Mouse (Mus musculus) neural tube, embryonic 12.5 days (tissue): ENCODE measurements around the gene Olfr1201. TPM values are rescaled to one million over a fixed set of nuclear protein-coding genes. Genes with fewer than 3 reads are reported as not detected.

Experiments used
- ATAC-seq: fragments of 200-750 bp; cut with Nextera tagmentation; 2 replicates; pipeline ENCODE4 v1.8.0; 2017; ENCODE audit warnings: low read depth, mild to moderate bottlenecking, moderate TSS enrichment, moderate library complexity; ENCODE audit not compliant: low FRiP score
- H3K27ac ChIP-seq: fragments of 300-500 bp; sonication (generic); 2 replicates; pipeline ENCODE4 v1.5.1; 2016
- H3K27me3 ChIP-seq: fragments of 300-500 bp; sonication (generic); replicated peaks from 2 replicates; pipeline ENCODE4 v1.6.1; 2016; ENCODE audit warnings: mild to moderate bottlenecking
- H3K36me3 ChIP-seq: fragments of 300-500 bp; sonication (generic); 2 replicates; pipeline ENCODE4 v1.6.1; 2016; ENCODE audit warnings: mild to moderate bottlenecking
- H3K4me1 ChIP-seq: fragments of 300-500 bp; sonication (generic); 2 replicates; pipeline ENCODE4 v1.6.1; 2016
- H3K4me2 ChIP-seq: fragments of 300-500 bp; sonication (generic); replicated peaks from 2 replicates; pipeline ENCODE4 v1.6.1; 2016; ENCODE audit warnings: mild to moderate bottlenecking
- H3K4me3 ChIP-seq: fragments of 300-500 bp; sonication (generic); 2 replicates; pipeline ENCODE4 v1.5.1; 2016
- H3K9ac ChIP-seq: fragments of 300-500 bp; sonication (generic); 2 replicates; pipeline ENCODE4 v1.6.1; 2016; ENCODE audit warnings: mild to moderate bottlenecking
- H3K9me3 ChIP-seq: fragments of 300-500 bp; sonication (generic); 2 replicates; pipeline ENCODE4 v1.6.1; 2016; ENCODE audit warnings: mild to moderate bottlenecking
- WGBS: fragments of 180-500 bp; shearing (Covaris S2); methylation state at CpG from one replicate; pipeline ENCODE4 v1.1.7; 2016; 5-methylcytosine and 5-hydroxymethylcytosine counted together
- polyA plus RNA-seq: library from polyadenylated mRNA; unstranded; fragments of >200 nt; fragmentation: Nextera tagmentation; extraction: Ambion mirVana; gene quantifications from 2 replicates; pipeline ENCODE4 v1.2.1, GENCODE M21; 2016

The Olfr1201 gene
- polyA plus RNA-seq, result not detected in 2 replicates

GRCm38 (mm10) chr2:88792736-88793135 lies at the start of gene Olfr1201:
TSS of gene Olfr1201 (plus strand) at chr2:88793036.
- Histone ChIP-seq H3K4me3 (no peak within 1 kb of the TSS), H3K4me2 (no peak within 1 kb of the TSS), H3K27me3 (no peaks in the 10 kb centered on the region), H3K4me1 (no peaks in the 10 kb centered on the region), H3K27ac (no peak within 1 kb of the TSS), H3K9me3 (no peaks in the 10 kb centered on the region), H3K36me3 (no peaks in the 10 kb centered on the region), H3K9ac (no peak within 1 kb of the TSS)
- WGBS, result 88% methylated on average over 6 of the region's 6 CpGs
- no peak for ATAC-seq

GRCm38 (mm10) chr2:88743379-88743778 lies 49.5 kb upstream of the Olfr1201 start:
- Histone ChIP-seq H3K9me3 (no peaks in the 10 kb centered on the region), H3K27me3 (no peaks in the 10 kb centered on the region), H3K27ac (no peak overlapping the region), H3K4me2 (no peak overlapping the region), H3K9ac (no peak overlapping the region), H3K36me3 (no peaks in the 10 kb centered on the region), H3K4me3 (no peak overlapping the region), H3K4me1 (no peaks in the 10 kb centered on the region)
- WGBS, result 77% methylated on average over 3 of the region's 3 CpGs
- ATAC-seq, result no peak

GRCm38 (mm10) chr2:88751270-88751669 lies 41.6 kb upstream of the Olfr1201 start, which contains the start of gene Olfr1198:
TSS of gene Olfr1198 (minus strand) at chr2:88751370.
- no peak within 1 kb of the TSS for H3K4me3 ChIP-seq
- no peaks in the 10 kb centered on the region for H3K4me1 ChIP-seq
- no peak for ATAC-seq
- no peak within 1 kb of the TSS for H3K9ac ChIP-seq
- H3K9me3 ChIP-seq, result no peaks in the 10 kb centered on the region
- no peaks in the 10 kb centered on the region for H3K36me3 ChIP-seq
- no peak within 1 kb of the TSS for H3K27ac ChIP-seq
- H3K4me2 ChIP-seq, result no peak within 1 kb of the TSS
- WGBS, result 95% methylated on average over 2 of the region's 2 CpGs
- H3K27me3 ChIP-seq, result no peaks in the 10 kb centered on the region

GRCm38 (mm10) chr2:88760369-88760768 lies 32.5 kb upstream of the Olfr1201 start, which contains the start of gene Olfr1199:
TSS of gene Olfr1199 (minus strand) at chr2:88760469.
- H3K27ac ChIP-seq, result no peak within 1 kb of the TSS
- no peaks in the 10 kb centered on the region for H3K27me3 ChIP-seq
- H3K4me3 ChIP-seq, result no peak within 1 kb of the TSS
- no peak within 1 kb of the TSS for H3K9ac ChIP-seq
- no peak within 1 kb of the TSS for H3K4me2 ChIP-seq
- no peaks in the 10 kb centered on the region for H3K9me3 ChIP-seq
- no peak for ATAC-seq
- H3K4me1 ChIP-seq, result no peaks in the 10 kb centered on the region
- 90% methylated on average over 2 of the region's 2 CpGs for WGBS
- no peaks in the 10 kb centered on the region for H3K36me3 ChIP-seq

- no peak within 1 kb of the TSS for H3K4me3 ChIP-seq
- no peaks in the 10 kb centered on the region for H3K27me3 ChIP-seq
- no peak within 1 kb of the TSS for H3K9ac ChIP-seq
- no peak within 1 kb of the TSS for H3K4me2 ChIP-seq
- H3K27ac ChIP-seq, result no peak within 1 kb of the TSS
- no peaks in the 10 kb centered on the region for H3K4me1 ChIP-seq
- H3K36me3 ChIP-seq, result no peaks in the 10 kb centered on the region
- H3K9me3 ChIP-seq, result no peaks in the 10 kb centered on the region
- ATAC-seq, result no peak
- 82% methylated on average over 2 of the region's 2 CpGs for WGBS
Observed at GRCm38 (mm10) chr2:88770388-88770787, 22.4 kb upstream of the Olfr1201 start, which contains the start of gene Olfr1200. TSS of gene Olfr1200 (minus strand) at chr2:88770488.

- no peaks in the 10 kb centered on the region for H3K9me3 ChIP-seq
- H3K36me3 ChIP-seq, result no peaks in the 10 kb centered on the region
- no peak within 1 kb of the TSS for H3K9ac ChIP-seq
- H3K27ac ChIP-seq, result no peak within 1 kb of the TSS
- no peak within 1 kb of the TSS for H3K4me3 ChIP-seq
- ATAC-seq, result no peak
- H3K27me3 ChIP-seq, result no peaks in the 10 kb centered on the region
- 92% methylated on average over 1 of the region's 1 CpGs for WGBS
- no peaks in the 10 kb centered on the region for H3K4me1 ChIP-seq
- no peak within 1 kb of the TSS for H3K4me2 ChIP-seq
Observed at GRCm38 (mm10) chr2:88814196-88814595, 21.4 kb downstream of the Olfr1201 start, which contains the start of gene Olfr1202. TSS of gene Olfr1202 (plus strand) at chr2:88814496.

- Histone ChIP-seq H3K27me3 (no peaks in the 10 kb centered on the region), H3K4me2 (no peak within 1 kb of the TSS), H3K4me1 (no peaks in the 10 kb centered on the region), H3K27ac (no peak within 1 kb of the TSS), H3K9me3 (no peaks in the 10 kb centered on the region), H3K9ac (no peak within 1 kb of the TSS), H3K4me3 (no peak within 1 kb of the TSS), H3K36me3 (no peaks in the 10 kb centered on the region)
- no peak for ATAC-seq
- 96% methylated on average over 2 of the region's 2 CpGs for WGBS
Observed at GRCm38 (mm10) chr2:88829437-88829836, 36.6 kb downstream of the Olfr1201 start, which contains the start of gene Olfr1205. TSS of gene Olfr1205 (plus strand) at chr2:88829737.

GRCm38 (mm10) chr2:88838477-88838876 lies 45.6 kb downstream of the Olfr1201 start:
- H3K36me3 ChIP-seq, result no peaks in the 10 kb centered on the region
- no peak for ATAC-seq
- H3K4me2 ChIP-seq, result no peak overlapping the region
- no peaks in the 10 kb centered on the region for H3K4me1 ChIP-seq
- no peak overlapping the region for H3K27ac ChIP-seq
- no peak overlapping the region for H3K4me3 ChIP-seq
- WGBS, result 85% methylated on average over 2 of the region's 2 CpGs
- H3K27me3 ChIP-seq, result no peaks in the 10 kb centered on the region
- no peaks in the 10 kb centered on the region for H3K9me3 ChIP-seq
- H3K9ac ChIP-seq, result no peak overlapping the region

Other genes with a start within 250 kb of the Olfr1201 start
- not detected in 2 replicates for gene Olfr1188, start 236.1 kb upstream of the Olfr1201 start, polyA plus RNA-seq
- not detected in 2 replicates for gene Olfr1189, start 206.6 kb upstream of the Olfr1201 start, polyA plus RNA-seq
- gene Olfr1191-ps1, start 152.5 kb upstream of the Olfr1201 start, polyA plus RNA-seq, result not detected in 2 replicates
- gene Olfr1192-ps1, start 144.5 kb upstream of the Olfr1201 start, polyA plus RNA-seq, result not detected in 2 replicates
- not detected in 2 replicates for gene Olfr1193, start 117.4 kb upstream of the Olfr1201 start, polyA plus RNA-seq
- gene Olfr1195, start 103.8 kb upstream of the Olfr1201 start, polyA plus RNA-seq, result not detected in 2 replicates
- not detected in 2 replicates for gene Olfr1196, start 88.4 kb upstream of the Olfr1201 start, polyA plus RNA-seq
- gene Olfr1197, start 60.7 kb upstream of the Olfr1201 start, polyA plus RNA-seq, result not detected in 2 replicates
- not detected in 2 replicates for gene Olfr1198, start 41.7 kb upstream of the Olfr1201 start, polyA plus RNA-seq
- not detected in 2 replicates for gene Olfr1199, start 32.6 kb upstream of the Olfr1201 start, polyA plus RNA-seq
- not detected in 2 replicates for gene Olfr1200, start 22.5 kb upstream of the Olfr1201 start, polyA plus RNA-seq
- gene Olfr1202, start 21.5 kb downstream of the Olfr1201 start, polyA plus RNA-seq, result 0.05 TPM in 1 of 2 replicates, not detected in the other
- gene Olfr1205, start 36.7 kb downstream of the Olfr1201 start, polyA plus RNA-seq, result not detected in 2 replicates
- gene Olfr1204, start 56.3 kb downstream of the Olfr1201 start, polyA plus RNA-seq, result not detected in 2 replicates
- gene Olfr1206, start 70.2 kb downstream of the Olfr1201 start, polyA plus RNA-seq, result not detected in 2 replicates
- gene Olfr1208, start 109.3 kb downstream of the Olfr1201 start, polyA plus RNA-seq, result not detected in 2 replicates
- not detected in 2 replicates for gene Olfr1209, start 122.1 kb downstream of the Olfr1201 start, polyA plus RNA-seq
- gene Olfr1211, start 145.1 kb downstream of the Olfr1201 start, polyA plus RNA-seq, result not detected in 2 replicates
- not detected in 2 replicates for gene Olfr1212, start 160.9 kb downstream of the Olfr1201 start, polyA plus RNA-seq
- not detected in 2 replicates for gene Gm13762, start 187.2 kb downstream of the Olfr1201 start, polyA plus RNA-seq
- gene Olfr1214, start 199.6 kb downstream of the Olfr1201 start, polyA plus RNA-seq, result not detected in 2 replicates
- not detected in 2 replicates for gene Olfr1215, start 213.9 kb downstream of the Olfr1201 start, polyA plus RNA-seq
- not detected in 2 replicates for gene Olfr1216, start 225.3 kb downstream of the Olfr1201 start, polyA plus RNA-seq
- not detected in 2 replicates for gene Olfr1217, start 239.0 kb downstream of the Olfr1201 start, polyA plus RNA-seq